Mouse (Mus musculus) adrenal gland, postnatal 10 days (tissue): Measurements from ENCODE around the gene Pnmal1. TPM values are rescaled to one million over a fixed set of nuclear protein-coding genes. Genes with fewer than 3 reads are reported as not detected.

ENCODE experiments used
- DNase-seq: peaks from one replicate; pipeline ENCODE4 v3.0.0; 2021; ENCODE audit warnings: mixed read lengths
- total RNA-seq, 2 experiments: library from RNA; stranded (reverse); gene quantifications; 2 replicates each; pipeline ENCODE4 v1.2.3; 2021

Pnmal1 gene
- total RNA-seq, 2 experiments from 2014 or later, result 4.5 to 5.1 TPM

GRCm38 (mm10) chr7:16995345-16995744 is 35.9 kb downstream of the Pnmal1 start:
- no peak for DNase-seq

GRCm38 (mm10) chr7:16999233-16999632 is 39.8 kb downstream of the Pnmal1 start:
- no peak for DNase-seq

GRCm38 (mm10) chr7:16999650-17000049 is 40.2 kb downstream of the Pnmal1 start:
- DNase-seq, result peak; percentile 95

- peak; percentile 87 for DNase-seq
Observed at GRCm38 (mm10) chr7:17002375-17003195, 43.1 kb downstream of the Pnmal1 start.

- DNase-seq, result peak; percentile 59
Observed at GRCm38 (mm10) chr7:17003230-17003960, 43.9 kb downstream of the Pnmal1 start.

GRCm38 (mm10) chr7:17004716-17005115 is 45.2 kb downstream of the Pnmal1 start:
- no peak for DNase-seq

- DNase-seq, result no peak
Observed at GRCm38 (mm10) chr7:17007300-17007699, 47.8 kb downstream of the Pnmal1 start.

- no peak for DNase-seq
Observed at GRCm38 (mm10) chr7:17009326-17010009, 50.0 kb downstream of the Pnmal1 start.

GRCm38 (mm10) chr7:17010010-17010347 is 50.5 kb downstream of the Pnmal1 start:
- no peak for DNase-seq

GRCm38 (mm10) chr7:17011909-17012590 is 52.6 kb downstream of the Pnmal1 start:
- no peak for DNase-seq

Other genes starting within 250 kb of the Pnmal1 start
- not detected for gene Ceacam9, start 237.8 kb upstream of the Pnmal1 start, total RNA-seq
- 100 to 1,000 TPM; 154 to 156 TPM for gene Ap2s1, start 221.3 kb upstream of the Pnmal1 start, total RNA-seq
- gene Slc1a5, start 178.3 kb upstream of the Pnmal1 start, total RNA-seq, result 100 to 1,000 TPM; 108 to 109 TPM
- 10 to 100 TPM; 63.8 to 72.8 TPM for gene Strn4, start 143.8 kb upstream of the Pnmal1 start, total RNA-seq
- gene Fkrp, start 142.9 kb upstream of the Pnmal1 start, total RNA-seq, result 10 to 100 TPM; 22.4 to 22.6 TPM
- gene Prkd2, start 116.8 kb upstream of the Pnmal1 start, total RNA-seq, result 10 to 100 TPM; 22.2 to 27.2 TPM
- 1 to 10 TPM; 5.7 to 7.0 TPM for gene Dact3, start 84.4 kb upstream of the Pnmal1 start, total RNA-seq
- gene Gng8, start 67.9 kb upstream of the Pnmal1 start, total RNA-seq, result 1 to 10 TPM in 1 of 2 experiments, under 1 TPM in 1; 0.84 to 2.0 TPM
- gene Ptgir, start 53.2 kb upstream of the Pnmal1 start, total RNA-seq, result 1 to 10 TPM; 1.2 to 2.0 TPM
- 100 to 1,000 TPM; 224 to 252 TPM for gene Calm3, start 35.6 kb upstream of the Pnmal1 start, total RNA-seq
- gene Pnmal2, start 15.0 kb upstream of the Pnmal1 start, total RNA-seq, result 10 to 100 TPM; 18.3 to 23.9 TPM
- gene Gm42372, start 23.4 kb downstream of the Pnmal1 start, total RNA-seq, result 1 to 10 TPM; 1.3 to 1.8 TPM
- 10 to 100 TPM; 16.2 to 21.2 TPM for gene Ccdc8, start 33.0 kb downstream of the Pnmal1 start, total RNA-seq
- gene Ppp5c, start 68.2 kb downstream of the Pnmal1 start, total RNA-seq, result 10 to 100 TPM; 81.5 to 90.1 TPM
- gene Hif3a, start 102.7 kb downstream of the Pnmal1 start, total RNA-seq, result 1 to 10 TPM; 4.9 to 6.7 TPM
- gene Psg16, start 114.4 kb downstream of the Pnmal1 start, total RNA-seq, result under 1 TPM; 0.30 to 0.42 TPM
- gene Ceacam3, start 190.6 kb downstream of the Pnmal1 start, total RNA-seq, result not detected
- gene Psg29, start 243.8 kb downstream of the Pnmal1 start, total RNA-seq, result not detected